In the genomic region with DNA sequence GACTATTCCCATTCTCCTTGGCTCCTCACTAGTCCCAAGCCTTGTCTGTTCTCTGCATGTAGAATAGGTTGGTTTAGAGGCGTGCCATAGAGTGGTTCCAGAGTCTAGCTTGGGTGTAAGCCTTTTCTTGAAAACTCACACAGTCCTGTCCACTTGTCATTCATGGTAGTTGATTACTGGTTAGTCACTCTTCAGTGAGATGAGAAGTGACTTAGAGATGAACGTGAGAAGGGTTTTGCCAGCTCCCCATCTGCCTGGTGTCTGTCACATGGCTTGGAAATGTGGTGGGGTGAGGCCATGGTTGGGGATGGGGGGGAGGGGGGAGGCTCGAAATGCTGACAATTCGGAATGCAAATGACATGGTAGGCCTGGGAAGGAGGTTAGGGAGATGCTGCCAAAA, we compare ENCODE assay signal across 13 mouse cellular contexts. TPM values are rescaled to one million over a fixed set of nuclear protein-coding genes. Genes with fewer than 3 reads are reported as not detected.
DNase-seq lines count a peak whose midpoint lies in the region; ATAC-seq and TF ChIP-seq lines count a peak whose summit lies in the region.
"Had no signal": no experiment of that assay in that cellular context is flagged by ENCODE, and none has a peak within 500 bp of the region (broad histone marks: within the 10 kb centered on the region; RNA-seq: fewer than 3 reads in every experiment).

No protein-coding gene starts in this region.

- no peak overlapping the region for H3K9ac ChIP-seq in kidney, embryonic 14.5 days (ENCODE audit: low read depth, low read length)
- H3K9ac ChIP-seq in intestine, postnatal 0 days (ENCODE audit: low read depth, low read length): no peak overlapping the region
- H3K9ac ChIP-seq: midbrain, embryonic 13.5 days had no signal

- in situ Hi-C loops in Patski (cut with MboI; ENCODE audit: low pct_unique_long_range_greater_than_20kb): no loop called here

- CTCF ChIA-PET in Patski (lab: Charles Lee): interaction anchor here (1.2 kb wide), 1 partner anchor 60 kb away, joined by 3 read pairs; no protein-coding TSS in a partner anchor

- POLR2A ChIA-PET in Patski (lab: Charles Lee): no interaction called here

- H3K4me3 ChIP-seq in gastrocnemius, adult 2 months: peak overlapping the region; percentile 75
- no peak overlapping the region for H3K4me3 ChIP-seq in kidney, embryonic 14.5 days (ENCODE audit: low read length)
- H3K4me3 ChIP-seq in intestine, postnatal 0 days (ENCODE audit: low read depth, low read length): peak overlapping the region; percentile 41; the same call in 1 of the 2 replicates
- H3K4me3 ChIP-seq: midbrain, embryonic 13.5 days had no signal

- H3K4me2 ChIP-seq in kidney, embryonic 14.5 days (replicated peaks; ENCODE audit: low read depth, low read length): peak overlapping the region; percentile 43; the same call in 1 of the 2 replicates
- H3K4me2 ChIP-seq in intestine, postnatal 0 days (replicated peaks; ENCODE audit: low read depth): peak overlapping the region; percentile 57
- H3K4me2 ChIP-seq: midbrain, embryonic 13.5 days had no signal

- H3K36me3 ChIP-seq in kidney, embryonic 14.5 days (ENCODE audit: control insufficient read depth, insufficient read depth, low read length): no peaks in the 10 kb centered on the region
- no peaks in the 10 kb centered on the region for H3K36me3 ChIP-seq in intestine, postnatal 0 days (ENCODE audit: control insufficient read depth, insufficient read depth)
- H3K36me3 ChIP-seq: midbrain, embryonic 13.5 days had no signal

- intact Hi-C loops in gastrocnemius, adult 2 months (cut with DNase I): no loop called here

- TF ChIP-seq CTCF in gastrocnemius, adult 2 months (IDR thresholded peaks at IDR 0.05): no peak
- no peak for TF ChIP-seq CTCF in Patski (IDR thresholded peaks at IDR 0.05)
- TF ChIP-seq CTCF in intestine, postnatal 0 days (IDR thresholded peaks at IDR 0.05; ENCODE audit: low read depth): no peak

- 78% methylated on average over 4 of the region's 4 CpGs for WGBS in kidney, embryonic 14.5 days
- 67% methylated on average over 4 of the region's 4 CpGs for WGBS in intestine, postnatal 0 days

- peak overlapping the region; percentile 83 for H3K27ac ChIP-seq in gastrocnemius, adult 2 months
- H3K27ac ChIP-seq in kidney, embryonic 14.5 days (ENCODE audit: low read depth, low read length): no peak overlapping the region
- H3K27ac ChIP-seq in intestine, postnatal 0 days (ENCODE audit: low read depth, low read length): no peak overlapping the region
- H3K27ac ChIP-seq: midbrain, embryonic 13.5 days had no signal

- ATAC-seq in kidney, embryonic 14.5 days (ENCODE audit: low FRiP score, low TSS enrichment): no peak
- peak; percentile 3 for ATAC-seq in Patski
- ATAC-seq in intestine, postnatal 0 days: no peak
- ATAC-seq: midbrain, embryonic 13.5 days had no signal

- no peaks in the 10 kb centered on the region for H3K27me3 ChIP-seq in kidney, embryonic 14.5 days (ENCODE audit: control insufficient read depth, insufficient read depth, low read length)
- no peaks in the 10 kb centered on the region for H3K27me3 ChIP-seq in Patski
- no peaks in the 10 kb centered on the region for H3K27me3 ChIP-seq in intestine, postnatal 0 days (replicated peaks; ENCODE audit: control insufficient read depth, insufficient read depth, low read length)
- H3K27me3 ChIP-seq: midbrain, embryonic 13.5 days had no signal

- DNase-seq in gastrocnemius, adult 2 months: no peak
- DNase-seq in gastrocnemius, adult 18-20 months (ENCODE audit: low spot score): no peak
- no peak for DNase-seq in kidney, adult 9 months
- no peak for DNase-seq in Patski (ENCODE audit: low read depth, low spot score)
- no peak for DNase-seq in frontal cortex, postnatal 14 days (ENCODE audit: low spot score in 2 of 2)
- DNase-seq in urinary bladder, adult 18-20 months (ENCODE audit: low spot score in 2 of 2): no peak
- DNase-seq: adrenal gland, adult 8-10 months; cerebellum, postnatal 10 days; kidney, postnatal 10 days; left cerebral cortex, postnatal 4 days had no signal

- peaks cover 7% of the 10 kb centered on the region; the same call in 1 of the 2 replicates for H3K4me1 ChIP-seq in kidney, embryonic 14.5 days (ENCODE audit: control insufficient read depth, insufficient read depth, low read length)
- 0 out of 2 replicates have a peak, but pooled peaks cover 5% of the 10 kb centered on the region for H3K4me1 ChIP-seq in intestine, postnatal 0 days (replicated peaks; ENCODE audit: control insufficient read depth, insufficient read depth, low read length)

- no peaks in the 10 kb centered on the region for H3K9me3 ChIP-seq in kidney, embryonic 14.5 days (ENCODE audit: control insufficient read depth, low read length)
- H3K9me3 ChIP-seq in intestine, postnatal 0 days (ENCODE audit: control insufficient read depth): no peaks in the 10 kb centered on the region
- H3K9me3 ChIP-seq: midbrain, embryonic 13.5 days had no signal

RNA-seq across cellular contexts. Expression of a gene that starts 2.5 kb away (rescaled TPM):
- 10 to 100 TPM; 23.9 to 39.9 TPM for total RNA-seq in gastrocnemius, adult 2 months (2021)
- total RNA-seq in gastrocnemius, adult 18-20 months (2021): 10 to 100 TPM; 23.3 to 35.0 TPM
- polyA plus RNA-seq in kidney, embryonic 14.5 days (2014; fragmentation: Nextera tagmentation; extraction: Ambion mirVana): 165 and 193 TPM in 2 replicates
- polyA plus RNA-seq in Patski (2021): 800 TPM
- 239 and 283 TPM in 2 replicates for polyA plus RNA-seq in intestine, postnatal 0 days (2015; fragmentation: Nextera tagmentation; extraction: Ambion mirVana)
